Mouse (Mus musculus) adrenal gland, adult 10 weeks (tissue): ENCODE results near the gene Selenoh. TPM values are rescaled to one million over a fixed set of nuclear protein-coding genes. Genes with fewer than 3 reads are reported as not detected.

Experiments
- polyA plus RNA-seq: library from polyadenylated mRNA; stranded (reverse); fragments of 350-450 nt; fragmentation: Illumina TruSeq; extraction: RNeasy Lipid Tissue Mini Kit (QIAGEN cat#74804); gene quantifications from one replicate; pipeline ENCODE4 v1.2.3, GENCODE M21; 2014; ENCODE audit warnings: low read depth, low replicate concordance

The Selenoh gene
- 14.6 TPM for polyA plus RNA-seq

GRCm38 (mm10) chr2:84670569-84670933 is at the start of gene Selenoh:
Gene Selenoh, minus strand, starts transcription at chr2:84670770.

GRCm38 (mm10) chr2:84714811-84715561 is 44.4 kb upstream of the Selenoh start, which contains the start of gene Zdhhc5:
Gene Zdhhc5, minus strand, starts transcription at chr2:84715180.

GRCm38 (mm10) chr2:84679016-84679415 is 8.4 kb upstream of the Selenoh start, which contains the start of gene Tmx2:
Gene Tmx2, minus strand, starts transcription at chr2:84679140.

GRCm38 (mm10) chr2:84677968-84678880 is 7.7 kb upstream of the Selenoh start, which contains the start of the genes Gm28635 and Med19:
Gene Gm28635, minus strand, starts transcription at chr2:84678041.
Gene Med19, plus strand, starts transcription at chr2:84678402.

GRCm38 (mm10) chr2:84658806-84659205 is 11.8 kb downstream of the Selenoh start, which contains the start of gene Btbd18:
Gene Btbd18, plus strand, starts transcription at chr2:84659079.

GRCm38 (mm10) chr2:84650464-84651195 is 19.9 kb downstream of the Selenoh start, which contains the start of gene Ctnnd1:
Gene Ctnnd1, minus strand, starts transcription at chr2:84650765.

Other genes starting within 250 kb of the Selenoh start
- 106 TPM for gene Calcrl, start 245.4 kb downstream of the Selenoh start, polyA plus RNA-seq
- gene Tfpi, start 194.0 kb downstream of the Selenoh start, polyA plus RNA-seq: 181 TPM
- gene Ctnnd1, start 20.0 kb downstream of the Selenoh start, polyA plus RNA-seq: 246 TPM
- gene Btbd18, start 11.7 kb downstream of the Selenoh start, polyA plus RNA-seq: not detected
- gene Gm28635, start 7.3 kb upstream of the Selenoh start, polyA plus RNA-seq: not detected
- 72.2 TPM for gene Med19, start 7.6 kb upstream of the Selenoh start, polyA plus RNA-seq
- 247 TPM for gene Tmx2, start 8.4 kb upstream of the Selenoh start, polyA plus RNA-seq
- gene Zdhhc5, start 44.4 kb upstream of the Selenoh start, polyA plus RNA-seq: 62.2 TPM
- gene Clp1, start 56.6 kb upstream of the Selenoh start, polyA plus RNA-seq: 20.5 TPM
- gene Ypel4, start 63.3 kb upstream of the Selenoh start, polyA plus RNA-seq: 2.9 TPM
- not detected for gene Gm19426, start 72.9 kb upstream of the Selenoh start, polyA plus RNA-seq
- 25.4 TPM for gene Serping1, start 104.7 kb upstream of the Selenoh start, polyA plus RNA-seq
- gene Ube2l6, start 128.1 kb upstream of the Selenoh start, polyA plus RNA-seq: 24.4 TPM
- gene Smtnl1, start 151.9 kb upstream of the Selenoh start, polyA plus RNA-seq: not detected
- 4.1 TPM for gene Timm10, start 156.2 kb upstream of the Selenoh start, polyA plus RNA-seq
- gene Slc43a1, start 168.1 kb upstream of the Selenoh start, polyA plus RNA-seq: 3.0 TPM
- not detected for gene Rtn4rl2, start 215.9 kb upstream of the Selenoh start, polyA plus RNA-seq